Mouse (Mus musculus): ENCODE data around the gene Lrmda. TPM values are rescaled to one million over a fixed set of nuclear protein-coding genes. Genes with fewer than 3 reads are reported as not detected.
A peak's percentile ranks its signal among the peaks of the same experiment; 100 is the strongest.

The Lrmda gene
- polyA plus RNA-seq, 1 experiment from 2014 or later: not detected

- peaks cover 42% of the 10 kb centered on the region for H3K27me3 ChIP-seq (ENCODE audit: control insufficient read depth, insufficient read depth, low read length)
- no peak for ATAC-seq (replicated peaks; ENCODE audit: low FRiP score)
- peaks cover 5% of the 10 kb centered on the region; the same call in 1 of the 2 replicates for H3K4me1 ChIP-seq (replicated peaks; ENCODE audit: control insufficient read depth, insufficient read depth, low read length)
- H3K9ac ChIP-seq (ENCODE audit: low read length): no peak overlapping the region
- H3K4me2 ChIP-seq (ENCODE audit: low read depth, low read length, severe bottlenecking): no peak overlapping the region
- H3K4me3 ChIP-seq (ENCODE audit: low read depth, low read length): no peak overlapping the region
- H3K36me3 ChIP-seq (ENCODE audit: control insufficient read depth, insufficient read depth, low read length): no peaks in the 10 kb centered on the region
- DNase-seq (ENCODE audit: low spot score): no peak
- H3K9me3 ChIP-seq (ENCODE audit: control insufficient read depth, low read length): no peaks in the 10 kb centered on the region
- no peak overlapping the region for H3K27ac ChIP-seq (ENCODE audit: low read depth, low read length)
These were observed 692.9 kb downstream of the Lrmda start for GRCm38 (mm10) chr14:22712388-22712787.

GRCm38 (mm10) chr14:22715581-22716378 lies 696.3 kb downstream of the Lrmda start:
- DNase-seq (ENCODE audit: low spot score) (no peak), ATAC-seq (replicated peaks; ENCODE audit: low FRiP score) (no peak)
- H3K9ac ChIP-seq (ENCODE audit: low read length): no peak overlapping the region
- no peaks in the 10 kb centered on the region for H3K9me3 ChIP-seq (ENCODE audit: control insufficient read depth, low read length)
- whole genome bisulfite sequencing: 92% methylated on average over 6 of the region's 6 CpGs
- H3K4me3 ChIP-seq (ENCODE audit: low read depth, low read length): no peak overlapping the region
- no peak overlapping the region for H3K27ac ChIP-seq (ENCODE audit: low read depth, low read length)
- H3K36me3 ChIP-seq (ENCODE audit: control insufficient read depth, insufficient read depth, low read length): no peaks in the 10 kb centered on the region
- 0 out of 2 replicates have a peak, but pooled peaks cover 1% of the 10 kb centered on the region for H3K4me1 ChIP-seq (replicated peaks; ENCODE audit: control insufficient read depth, insufficient read depth, low read length)
- H3K27me3 ChIP-seq (ENCODE audit: control insufficient read depth, insufficient read depth, low read length): peaks cover 30% of the 10 kb centered on the region
- H3K4me2 ChIP-seq (ENCODE audit: low read depth, low read length, severe bottlenecking): no peak overlapping the region

GRCm38 (mm10) chr14:22719968-22720367 lies 700.5 kb downstream of the Lrmda start:
- ATAC-seq (replicated peaks; ENCODE audit: low FRiP score) (no peak), DNase-seq (ENCODE audit: low spot score) (no peak)
- H3K4me3 ChIP-seq (ENCODE audit: low read depth, low read length): no peak overlapping the region
- no peak overlapping the region for H3K4me2 ChIP-seq (ENCODE audit: low read depth, low read length, severe bottlenecking)
- H3K9me3 ChIP-seq (ENCODE audit: control insufficient read depth, low read length): no peaks in the 10 kb centered on the region
- peaks cover 6% of the 10 kb centered on the region; the same call in 1 of the 2 replicates for H3K27me3 ChIP-seq (ENCODE audit: control insufficient read depth, insufficient read depth, low read length)
- 89% methylated on average over 1 of the region's 1 CpGs for whole genome bisulfite sequencing
- H3K27ac ChIP-seq (ENCODE audit: low read depth, low read length): no peak overlapping the region
- H3K4me1 ChIP-seq (replicated peaks; ENCODE audit: control insufficient read depth, insufficient read depth, low read length): no peaks in the 10 kb centered on the region
- H3K36me3 ChIP-seq (ENCODE audit: control insufficient read depth, insufficient read depth, low read length): no peaks in the 10 kb centered on the region
- no peak overlapping the region for H3K9ac ChIP-seq (ENCODE audit: low read length)

GRCm38 (mm10) chr14:22721845-22722244 lies 702.3 kb downstream of the Lrmda start:
- Histone ChIP-seq H3K9me3 (ENCODE audit: control insufficient read depth, low read length) (no peaks in the 10 kb centered on the region), H3K36me3 (ENCODE audit: control insufficient read depth, insufficient read depth, low read length) (no peaks in the 10 kb centered on the region), H3K9ac (ENCODE audit: low read length) (no peak overlapping the region), H3K4me1 (replicated peaks; ENCODE audit: control insufficient read depth, insufficient read depth, low read length) (no peaks in the 10 kb centered on the region), H3K27me3 (ENCODE audit: control insufficient read depth, insufficient read depth, low read length) (peaks cover 2% of the 10 kb centered on the region; the same call in 1 of the 2 replicates), H3K4me3 (ENCODE audit: low read depth, low read length) (no peak overlapping the region), H3K4me2 (ENCODE audit: low read depth, low read length, severe bottlenecking) (no peak overlapping the region), H3K27ac (ENCODE audit: low read depth, low read length) (no peak overlapping the region)
- DNase-seq (ENCODE audit: low spot score) (no peak), ATAC-seq (replicated peaks; ENCODE audit: low FRiP score) (no peak)
- 27% methylated on average over 5 of the region's 5 CpGs for WGBS

GRCm38 (mm10) chr14:22727548-22727947 lies 708.0 kb downstream of the Lrmda start:
- Histone ChIP-seq H3K4me1 (replicated peaks; ENCODE audit: control insufficient read depth, insufficient read depth, low read length) (no peaks in the 10 kb centered on the region), H3K4me2 (ENCODE audit: low read depth, low read length, severe bottlenecking) (no peak overlapping the region), H3K9ac (ENCODE audit: low read length) (no peak overlapping the region), H3K9me3 (ENCODE audit: control insufficient read depth, low read length) (no peaks in the 10 kb centered on the region), H3K36me3 (ENCODE audit: control insufficient read depth, insufficient read depth, low read length) (no peaks in the 10 kb centered on the region), H3K27me3 (ENCODE audit: control insufficient read depth, insufficient read depth, low read length) (no peaks in the 10 kb centered on the region; the same call in 1 of the 2 replicates), H3K27ac (ENCODE audit: low read depth, low read length) (no peak overlapping the region), H3K4me3 (ENCODE audit: low read depth, low read length) (no peak overlapping the region)
- ATAC-seq (replicated peaks; ENCODE audit: low FRiP score) (no peak), DNase-seq (ENCODE audit: low spot score) (no peak)
- WGBS: 70% methylated on average over 2 of the region's 2 CpGs

GRCm38 (mm10) chr14:22728611-22729223 lies 709.2 kb downstream of the Lrmda start:
- no peak overlapping the region for H3K27ac ChIP-seq (ENCODE audit: low read depth, low read length)
- H3K4me1 ChIP-seq (replicated peaks; ENCODE audit: control insufficient read depth, insufficient read depth, low read length): no peaks in the 10 kb centered on the region
- 88% methylated on average over 8 of the region's 8 CpGs for WGBS
- H3K36me3 ChIP-seq (ENCODE audit: control insufficient read depth, insufficient read depth, low read length): no peaks in the 10 kb centered on the region
- no peak for DNase-seq (ENCODE audit: low spot score)
- no peak overlapping the region for H3K4me2 ChIP-seq (ENCODE audit: low read depth, low read length, severe bottlenecking)
- no peaks in the 10 kb centered on the region for H3K9me3 ChIP-seq (ENCODE audit: control insufficient read depth, low read length)
- H3K27me3 ChIP-seq (ENCODE audit: control insufficient read depth, insufficient read depth, low read length): no peaks in the 10 kb centered on the region; the same call in 1 of the 2 replicates
- no peak overlapping the region for H3K4me3 ChIP-seq (ENCODE audit: low read depth, low read length)
- ATAC-seq (replicated peaks; ENCODE audit: low FRiP score): no peak
- no peak overlapping the region for H3K9ac ChIP-seq (ENCODE audit: low read length)

GRCm38 (mm10) chr14:22738603-22739002 lies 719.1 kb downstream of the Lrmda start:
- no peak overlapping the region for H3K27ac ChIP-seq (ENCODE audit: low read depth, low read length)
- H3K9ac ChIP-seq (ENCODE audit: low read length): no peak overlapping the region
- 46% methylated on average over 11 of the region's 11 CpGs for WGBS
- peaks cover 25% of the 10 kb centered on the region; the same call in 1 of the 2 replicates for H3K27me3 ChIP-seq (ENCODE audit: control insufficient read depth, insufficient read depth, low read length)
- DNase-seq (ENCODE audit: low spot score) (peak; percentile 52), ATAC-seq (replicated peaks; ENCODE audit: low FRiP score) (peak; percentile 71; the same call in 1 of the 2 replicates)
- H3K4me2 ChIP-seq (ENCODE audit: low read depth, low read length, severe bottlenecking): no peak overlapping the region
- H3K4me1 ChIP-seq (replicated peaks; ENCODE audit: control insufficient read depth, insufficient read depth, low read length): no peaks in the 10 kb centered on the region; the same call in 1 of the 2 replicates
- no peaks in the 10 kb centered on the region for H3K9me3 ChIP-seq (ENCODE audit: control insufficient read depth, low read length)
- no peaks in the 10 kb centered on the region for H3K36me3 ChIP-seq (ENCODE audit: control insufficient read depth, insufficient read depth, low read length)
- no peak overlapping the region for H3K4me3 ChIP-seq (ENCODE audit: low read depth, low read length)

GRCm38 (mm10) chr14:22742527-22742926 lies 723.0 kb downstream of the Lrmda start:
- Histone ChIP-seq H3K27me3 (ENCODE audit: control insufficient read depth, insufficient read depth, low read length) (peaks cover 30% of the 10 kb centered on the region), H3K4me2 (ENCODE audit: low read depth, low read length, severe bottlenecking) (no peak overlapping the region), H3K27ac (ENCODE audit: low read depth, low read length) (no peak overlapping the region), H3K4me1 (replicated peaks; ENCODE audit: control insufficient read depth, insufficient read depth, low read length) (no peaks in the 10 kb centered on the region; the same call in 1 of the 2 replicates), H3K9me3 (ENCODE audit: control insufficient read depth, low read length) (no peaks in the 10 kb centered on the region), H3K36me3 (ENCODE audit: control insufficient read depth, insufficient read depth, low read length) (no peaks in the 10 kb centered on the region), H3K4me3 (ENCODE audit: low read depth, low read length) (no peak overlapping the region), H3K9ac (ENCODE audit: low read length) (no peak overlapping the region)
- no peak for DNase-seq (ENCODE audit: low spot score)
- ATAC-seq (replicated peaks; ENCODE audit: low FRiP score): no peak
